Mouse (Mus musculus): ENCODE data around the gene Ift20. TPM values are rescaled to one million over a fixed set of nuclear protein-coding genes. Genes with fewer than 3 reads are reported as not detected.
"Not testable (repeated sequence)": the region's sequence is repeated elsewhere in the genome, so short reads cannot be mapped to it uniquely, and the experiment has no call there.

Ift20 gene
- total RNA-seq, 4 experiments from 2014 or later = 103 to 135 (median 123) TPM

DNA sequence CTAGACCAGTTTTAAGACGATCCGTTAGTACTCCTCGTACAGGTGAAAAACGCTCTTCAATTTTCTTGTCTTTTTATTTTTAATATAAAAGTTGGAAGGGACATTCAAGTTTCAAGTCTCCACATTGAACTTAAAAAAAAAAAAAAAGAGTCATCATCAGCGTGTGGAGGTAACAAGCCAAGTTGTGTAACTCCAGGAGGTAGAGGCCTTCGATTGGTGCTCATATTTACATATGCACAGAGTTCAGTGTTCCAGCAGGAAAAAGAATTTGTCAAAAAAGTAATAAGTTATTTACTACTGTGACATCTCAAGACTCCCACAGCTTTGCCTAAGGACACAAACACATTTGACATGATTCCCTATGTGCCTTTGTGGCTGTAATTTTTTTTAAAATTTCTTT is 31.5 kb downstream of the Ift20 start:
- DNase-seq = no peak

DNA sequence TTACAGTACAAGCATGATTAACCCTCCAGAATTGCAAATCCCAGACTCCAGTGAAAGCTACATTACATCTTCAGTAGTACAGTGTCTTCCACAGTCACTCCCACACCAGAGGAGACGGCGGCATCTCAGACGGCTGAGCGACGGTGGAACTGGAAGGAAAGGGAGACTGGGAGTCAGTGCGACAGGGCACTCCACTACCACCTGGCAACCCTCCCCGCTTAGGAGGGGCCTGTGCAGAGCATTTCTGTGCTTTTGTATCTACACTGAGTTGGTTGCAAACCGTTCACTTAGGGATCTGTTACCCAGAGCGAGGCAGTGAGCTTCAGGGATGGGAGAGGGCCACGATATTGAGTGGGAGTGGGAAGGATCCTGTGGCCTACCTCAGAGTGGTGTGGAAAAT is 32.7 kb downstream of the Ift20 start:
- DNase-seq = no peak

DNA sequence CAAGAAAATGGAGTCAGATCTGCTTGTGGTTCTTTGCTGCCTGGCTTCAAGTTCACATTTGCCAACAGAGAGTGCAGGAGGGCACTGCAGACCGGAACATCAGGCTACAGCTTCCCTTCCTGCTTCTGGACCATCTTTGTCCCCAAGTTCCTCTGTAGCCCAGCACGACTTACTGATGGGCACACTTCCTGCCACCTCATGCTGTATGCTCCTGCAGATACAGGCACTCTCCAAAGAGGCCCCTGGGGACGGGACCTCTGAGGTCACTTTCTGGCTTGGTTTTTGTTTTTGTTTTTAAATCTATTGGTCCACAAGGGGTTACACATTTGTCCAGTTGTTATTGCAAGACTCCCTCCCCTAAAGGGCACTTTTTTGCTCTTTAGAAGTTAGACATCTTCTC is 33.6 kb downstream of the Ift20 start:
- no peak for DNase-seq

DNA sequence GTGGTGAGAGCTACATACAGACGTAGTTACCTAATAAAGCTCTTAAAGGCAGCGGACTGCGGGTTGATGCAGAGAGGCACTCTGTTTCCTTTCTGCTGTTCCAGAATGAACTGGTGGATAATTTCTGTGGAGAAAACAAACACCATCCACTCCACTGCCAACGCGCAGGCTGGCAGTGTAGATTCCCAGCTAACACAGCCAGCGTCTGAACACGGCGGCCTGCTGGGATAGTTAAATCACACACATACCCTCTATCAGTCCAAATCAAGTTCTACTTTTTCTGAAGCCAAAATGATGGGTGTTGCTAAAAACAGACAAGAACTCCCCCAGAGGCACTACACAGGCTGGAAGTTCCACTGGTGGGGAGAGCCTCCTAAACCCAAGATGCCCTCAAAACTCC is 35.3 kb downstream of the Ift20 start:
- DNase-seq = no peak

GRCm38 (mm10) chr11:78571854-78572253 is 35.7 kb downstream of the Ift20 start:
- no peak for DNase-seq

DNA sequence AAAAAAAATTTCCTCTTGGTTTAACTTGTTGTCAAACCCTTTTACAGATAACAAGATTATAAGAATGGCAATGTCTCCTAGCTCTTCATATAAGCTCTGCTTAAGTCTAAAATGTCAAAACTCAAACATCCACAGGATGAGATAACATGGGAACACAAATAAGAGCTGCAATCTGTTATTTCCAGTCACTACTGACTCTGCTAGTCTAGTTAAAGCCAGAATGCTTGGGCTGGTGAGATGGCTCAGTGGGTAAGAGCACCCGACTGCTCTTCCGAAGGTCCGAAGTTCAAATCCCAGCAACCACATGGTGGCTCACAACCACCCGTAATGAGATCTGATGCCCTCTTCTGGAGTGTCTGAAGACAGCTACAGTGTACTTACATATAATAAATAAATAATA is 37.9 kb downstream of the Ift20 start:
- not testable (repeated sequence) for DNase-seq

GRCm38 (mm10) chr11:78574536-78574935 is 38.4 kb downstream of the Ift20 start:
- DNase-seq = no peak

- no peak for DNase-seq
These were observed 38.8 kb downstream of the Ift20 start for GRCm38 (mm10) chr11:78574975-78575374.

DNA sequence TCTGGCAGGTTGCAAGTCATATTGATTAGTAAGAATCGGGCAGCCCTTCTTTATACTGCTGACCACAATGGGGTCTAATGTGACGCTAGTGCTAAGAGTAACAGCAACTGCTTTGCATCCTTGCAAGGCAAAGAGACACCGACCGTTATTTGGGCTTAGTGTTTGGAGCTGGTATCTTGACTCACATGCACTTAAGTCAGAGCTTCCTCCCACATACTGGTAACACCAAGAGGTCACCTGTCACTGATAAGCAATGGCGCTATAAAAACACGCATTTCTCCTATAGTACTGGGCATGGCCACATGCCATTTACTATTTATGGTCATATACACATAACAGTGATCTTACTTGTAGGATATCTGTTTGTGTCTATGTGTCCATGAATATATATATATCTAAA is 46.7 kb downstream of the Ift20 start:
- DNase-seq = no peak

DNA sequence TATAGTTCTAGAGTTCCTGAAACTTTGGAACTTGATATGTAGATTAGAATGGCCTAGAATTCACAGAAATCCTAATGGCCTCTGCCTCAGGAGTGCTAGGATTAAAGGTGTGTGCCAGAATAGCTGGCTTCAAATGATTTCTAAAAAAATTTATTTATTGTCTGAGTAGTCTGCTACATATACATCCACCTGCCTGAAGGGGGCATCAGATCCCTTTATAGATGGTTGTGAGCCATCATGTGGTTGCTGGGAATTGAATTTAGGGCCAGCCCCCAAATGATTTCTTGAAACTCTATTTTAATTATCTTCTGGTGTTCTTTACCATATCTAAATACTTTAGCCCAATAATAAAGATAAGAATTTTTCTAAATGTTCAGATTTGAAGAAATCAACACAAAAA is 49.9 kb downstream of the Ift20 start:
- no peak for DNase-seq

DNA sequence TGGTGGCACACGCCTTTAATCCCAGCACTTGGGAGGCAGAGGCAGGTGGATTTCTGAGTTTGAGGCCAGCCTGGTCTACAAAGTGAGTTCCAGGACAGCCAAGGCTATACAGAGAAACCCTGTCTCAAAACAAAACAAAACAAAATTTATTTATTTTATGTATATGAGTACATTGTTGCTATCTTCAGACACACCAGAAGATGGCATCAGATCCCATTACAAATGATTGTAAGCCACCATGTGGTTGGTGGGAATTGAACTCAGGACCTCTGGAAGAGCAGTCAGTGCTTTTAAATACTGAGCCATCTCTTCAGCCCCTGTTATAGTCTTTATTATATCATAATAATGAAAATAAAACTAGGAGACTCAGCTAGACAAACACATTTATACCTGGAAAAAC is 51.5 kb downstream of the Ift20 start:
- not testable (repeated sequence) for DNase-seq

Other genes starting within 250 kb of the Ift20 start
- gene BC030499, start 245.5 kb upstream of the Ift20 start, total RNA-seq (2022) = 1 to 10 TPM in 3 of 4 experiments, under 1 TPM in 1; 0.26 to 1.8 (median 1.5) TPM
- gene Spag5, start 234.8 kb upstream of the Ift20 start, total RNA-seq (2022) = 1 to 10 TPM; 5.1 to 8.3 (median 6.9) TPM
- gene Aldoc, start 213.4 kb upstream of the Ift20 start, total RNA-seq (2022) = 10 to 100 TPM; 23.4 to 54.0 (median 37.5) TPM
- 10 to 100 TPM; 83.3 to 84.7 (median 83.9) TPM for gene Pigs, start 207.9 kb upstream of the Ift20 start, total RNA-seq (2022)
- 10 to 100 TPM; 45.1 to 60.9 (median 53.0) TPM for gene Unc119, start 192.9 kb upstream of the Ift20 start, total RNA-seq (2022)
- under 1 TPM; 0.20 to 0.77 (median 0.31) TPM for gene Foxn1, start 149.8 kb upstream of the Ift20 start, total RNA-seq (2022)
- gene Slc13a2, start 114.1 kb upstream of the Ift20 start, total RNA-seq (2022) = not detected
- 10 to 100 TPM; 36.9 to 54.8 (median 42.6) TPM for gene Slc46a1, start 70.7 kb upstream of the Ift20 start, total RNA-seq (2022)
- 10 to 100 TPM in 2 of 4 experiments, 1 to 10 TPM in 2; 6.4 to 15.1 (median 9.0) TPM for gene Sarm1, start 38.6 kb upstream of the Ift20 start, total RNA-seq (2022)
- gene Vtn, start 37.3 kb upstream of the Ift20 start, total RNA-seq (2022) = 1 to 10 TPM in 2 of 4 experiments, under 1 TPM in 2; 0.66 to 3.2 (median 1.1) TPM
- gene Sebox, start 32.9 kb upstream of the Ift20 start, total RNA-seq (2022) = not detected
- gene Tmem199, start 24.2 kb upstream of the Ift20 start, total RNA-seq (2022) = 10 to 100 TPM; 27.5 to 36.3 (median 34.5) TPM
- gene Poldip2, start 24.2 kb upstream of the Ift20 start, total RNA-seq (2022) = 100 to 1,000 TPM; 129 to 171 (median 150) TPM
- gene Tnfaip1, start within 50 bp of the Ift20 start, total RNA-seq (2022) = 10 to 100 TPM; 39.9 to 52.6 (median 47.0) TPM
- 10 to 100 TPM; 46.3 to 65.0 (median 55.8) TPM for gene Tmem97, start 14.4 kb downstream of the Ift20 start, total RNA-seq (2022)
- gene Nlk, start 161.0 kb downstream of the Ift20 start, total RNA-seq (2022) = 10 to 100 TPM; 45.2 to 62.8 (median 54.4) TPM
- gene Ccnq, start 215.4 kb downstream of the Ift20 start, total RNA-seq (2022) = 10 to 100 TPM; 61.2 to 71.8 (median 64.7) TPM